Mouse (Mus musculus): Measurements from ENCODE around the gene Esrrg.

GRCm38 (mm10) chr1:187868427-187868826 is 259.8 kb downstream of the Esrrg start:
- TF ChIP-seq CTCF (IDR thresholded peaks at IDR 0.05) (no peak), POLR2A (IDR thresholded peaks at IDR 0.05; ENCODE audit: insufficient read depth, low read depth, low read length) (no peak), EP300 (IDR thresholded peaks at IDR 0.05; ENCODE audit: insufficient read depth, low read depth, low read length) (no peak)
